Mouse (Mus musculus) natural killer cell, adult 2 months (primary cell): Measurements from ENCODE around the gene Snu13.
A peak's percentile ranks its signal among the peaks of the same experiment; 100 is the strongest.

ENCODE experiments used
- DNase-seq, 2 experiments: peaks; one replicate each; pipeline ENCODE4 v3.0.0; 2022; ENCODE audit warnings: low spot score in 2 of 2

The Snu13 gene

DNA sequence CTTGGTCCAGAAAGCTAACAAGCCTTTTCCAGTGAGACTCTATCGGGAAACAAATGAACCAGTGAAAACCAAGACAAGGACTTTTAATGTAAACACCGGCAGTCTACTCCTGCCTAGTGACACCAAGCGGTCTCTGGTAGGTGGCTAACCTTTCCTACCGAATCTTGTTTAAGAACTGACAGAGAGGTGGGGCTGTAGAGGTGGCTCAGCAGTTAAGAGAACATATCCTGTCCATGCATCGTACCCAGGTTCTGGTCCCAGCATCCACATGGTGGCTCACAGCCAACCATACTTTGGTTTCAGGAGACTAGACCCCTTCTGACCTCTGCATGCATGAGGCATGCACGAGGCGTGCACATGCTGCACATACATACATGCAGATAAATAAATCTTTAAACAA is 20.1 kb downstream of the Snu13 start:
- DNase-seq, result no peak

DNA sequence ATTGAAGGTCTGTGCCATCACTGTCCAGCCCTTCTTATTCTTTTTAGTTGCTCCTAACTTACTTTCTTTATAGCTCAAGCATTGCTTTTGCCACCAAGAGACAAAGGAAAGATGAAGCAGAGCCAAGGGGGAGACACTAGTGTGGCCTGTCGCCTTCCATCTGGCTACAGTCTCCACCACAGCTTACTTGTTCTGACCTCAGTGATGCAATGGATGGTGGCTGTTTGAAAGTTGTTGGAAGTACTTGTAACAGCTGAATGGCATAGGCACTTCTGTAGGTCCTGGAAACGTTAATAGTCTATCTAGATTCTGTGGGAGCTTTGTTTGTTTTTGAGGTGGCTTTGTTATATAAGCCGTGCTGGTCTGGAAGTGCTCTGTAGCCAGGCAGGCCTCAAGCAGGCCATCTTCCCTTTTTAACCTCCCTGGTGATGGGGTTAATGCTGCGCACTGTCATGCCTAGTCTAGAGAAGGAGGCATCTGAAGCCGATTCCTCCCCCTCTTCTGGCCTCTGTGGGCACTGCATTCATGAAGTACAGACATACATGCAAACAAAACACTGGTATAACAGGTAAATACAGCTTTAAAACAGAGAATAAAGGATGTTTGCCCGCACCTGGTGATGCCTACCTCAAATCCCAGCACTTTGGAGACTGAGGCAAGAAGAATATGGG is 23.3 kb downstream of the Snu13 start:
- DNase-seq, result no peak

DNA sequence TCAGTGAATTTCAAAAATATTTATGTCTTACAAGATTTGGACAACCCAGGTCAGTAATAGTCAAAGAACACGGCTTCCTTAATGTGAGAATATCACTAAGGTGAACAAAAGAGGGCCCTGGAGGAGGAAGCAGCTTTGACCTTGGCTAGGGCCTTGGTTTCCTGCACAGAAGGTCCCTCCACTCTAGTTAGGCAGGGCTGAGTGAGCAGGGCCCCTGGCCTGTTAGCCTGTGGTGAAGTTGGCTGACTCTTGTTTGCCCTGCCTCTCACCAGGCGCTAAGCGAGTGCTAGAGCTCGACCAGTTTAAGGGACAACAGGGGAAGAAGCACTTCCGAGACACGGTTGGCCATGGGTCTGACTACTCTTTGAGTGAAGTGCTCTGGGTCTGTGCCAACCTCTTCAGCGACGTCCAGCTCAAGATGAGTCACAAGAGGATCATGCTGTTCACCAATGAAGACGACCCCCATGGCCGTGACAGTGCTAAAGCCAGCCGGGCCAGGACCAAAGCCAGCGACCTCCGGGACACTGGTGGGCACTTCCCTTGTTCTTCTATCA is 24.8 kb downstream of the Snu13 start:
- DNase-seq, result no peak

DNA sequence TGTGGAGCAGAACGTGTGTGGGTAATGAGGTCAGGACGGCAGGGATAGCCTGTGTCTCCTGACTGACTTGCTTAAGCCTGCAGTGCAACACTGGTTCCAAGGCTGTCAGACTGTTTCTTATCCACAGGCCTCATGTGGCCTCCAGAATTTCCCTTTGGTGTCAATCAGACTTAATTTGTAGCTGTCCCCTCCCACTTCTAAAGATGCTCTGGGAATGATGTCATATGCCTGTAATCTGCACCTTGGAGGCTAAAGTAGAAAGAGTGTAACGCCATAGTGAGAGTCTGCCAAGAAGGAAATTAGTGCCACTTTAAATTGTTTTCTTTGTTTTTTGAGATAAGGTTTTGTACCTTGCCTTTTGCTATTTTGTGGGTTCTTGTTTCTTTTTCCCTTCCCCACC is 28.1 kb downstream of the Snu13 start:
- no peak for DNase-seq

DNA sequence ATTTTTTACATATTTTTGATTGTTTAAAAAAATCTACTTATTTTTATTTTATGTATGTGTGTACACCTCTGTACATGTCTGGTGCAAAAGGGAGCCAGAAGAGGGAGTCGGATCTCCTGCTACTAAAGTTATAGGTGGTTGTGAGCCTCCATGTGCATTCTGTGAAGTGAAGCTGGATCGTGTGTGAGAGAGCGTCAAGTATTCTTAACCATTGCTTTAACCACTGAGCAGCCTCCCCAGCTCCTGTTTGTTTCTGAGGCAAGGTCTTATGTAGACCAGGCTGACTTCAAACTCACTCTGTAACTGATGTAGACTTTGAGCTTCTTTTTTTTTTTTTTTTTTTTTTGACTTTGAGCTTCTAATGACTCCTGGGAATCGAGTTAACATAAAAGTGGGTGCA is 29.9 kb downstream of the Snu13 start:
- no peak for DNase-seq

DNA sequence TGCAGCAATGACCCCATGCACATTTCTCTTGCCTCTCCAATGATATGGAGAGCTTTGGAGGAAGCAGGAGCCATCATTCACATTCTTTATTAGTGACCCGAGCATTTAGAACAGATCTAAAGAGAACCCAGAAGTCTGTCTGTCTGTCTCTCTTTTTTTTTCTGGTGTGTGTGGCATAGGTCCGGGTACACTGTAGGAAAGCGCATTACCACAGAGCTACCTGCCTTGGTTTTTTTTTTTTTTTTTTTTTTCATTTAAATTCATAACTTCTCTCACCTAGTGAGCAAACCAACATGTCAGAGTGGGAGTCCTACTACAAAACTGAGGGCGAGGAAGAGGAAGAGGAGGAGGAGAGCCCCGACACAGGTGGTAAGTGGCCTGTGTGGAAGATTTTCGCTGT is 30.6 kb downstream of the Snu13 start:
- DNase-seq, result no peak

DNA sequence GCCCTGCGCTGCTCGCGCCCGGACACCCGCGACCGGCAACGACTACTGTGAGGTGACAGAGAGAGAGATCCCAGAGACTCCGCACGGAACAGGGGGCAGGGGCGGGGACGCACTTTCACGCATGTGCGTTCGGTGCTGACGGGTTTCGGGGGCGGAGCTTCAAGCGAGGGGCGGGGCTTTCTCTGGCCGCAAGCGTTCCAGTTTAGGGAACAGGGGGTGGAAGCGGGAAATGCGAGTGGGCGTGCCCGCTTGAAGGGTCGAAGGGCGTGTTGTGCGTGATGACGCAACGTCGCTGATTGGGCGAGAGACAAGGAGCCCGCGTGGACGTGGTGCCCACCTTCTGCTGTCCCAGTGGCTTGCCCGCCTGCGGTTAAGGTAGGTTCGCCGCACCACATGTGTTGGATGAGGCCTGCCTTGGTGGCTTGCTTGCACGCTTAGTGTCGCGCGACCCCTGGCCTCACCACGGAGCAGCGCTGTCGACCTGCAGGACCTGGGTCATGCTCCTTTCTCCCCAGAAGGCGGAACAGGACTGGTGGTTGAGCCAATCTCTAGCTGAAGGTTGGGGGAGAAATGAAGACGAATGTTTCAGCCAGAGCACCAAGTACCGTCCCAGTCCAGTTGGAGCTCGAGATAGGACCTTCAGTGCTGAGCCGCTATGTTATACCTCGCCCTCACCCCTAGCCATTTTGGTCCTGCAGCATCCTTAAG is 31.1 kb downstream of the Snu13 start:
- peak; percentile 97 to 99 for DNase-seq

DNA sequence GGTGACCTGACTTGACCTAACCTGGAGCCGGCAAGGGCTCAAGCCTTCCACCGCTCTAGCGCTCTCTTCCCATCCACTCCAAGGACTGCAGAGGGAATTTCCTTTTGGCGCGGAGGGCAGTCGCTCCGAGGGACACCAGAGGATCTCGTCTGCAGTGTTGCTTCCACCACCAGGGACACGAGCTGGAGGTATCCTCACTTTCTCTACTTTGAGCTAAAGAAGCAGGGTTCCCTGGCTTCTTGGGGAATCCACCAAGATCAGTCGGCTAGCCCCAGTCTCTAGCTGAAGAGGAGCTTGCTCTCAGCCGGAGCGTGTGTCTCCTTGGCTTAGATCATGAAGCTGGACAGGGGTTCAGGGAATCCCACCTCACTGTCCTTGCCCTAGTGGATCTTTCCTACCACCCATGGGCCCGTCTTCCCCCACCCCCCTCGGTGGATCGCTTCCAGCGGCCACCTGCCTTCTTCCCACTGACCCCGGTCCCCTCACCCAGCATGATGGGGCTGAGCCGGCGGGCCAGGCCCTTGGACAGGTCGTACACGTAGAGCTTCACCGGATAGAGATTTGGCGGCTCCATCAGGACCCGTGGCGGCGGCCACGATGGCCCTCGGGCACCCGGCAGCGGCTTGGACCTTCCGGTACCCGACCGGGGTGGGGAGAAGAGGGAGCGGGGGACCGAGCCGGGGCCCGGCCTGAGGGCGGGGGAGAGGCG is 31.9 kb downstream of the Snu13 start:
- peak; percentile 5 to 8 for DNase-seq

DNA sequence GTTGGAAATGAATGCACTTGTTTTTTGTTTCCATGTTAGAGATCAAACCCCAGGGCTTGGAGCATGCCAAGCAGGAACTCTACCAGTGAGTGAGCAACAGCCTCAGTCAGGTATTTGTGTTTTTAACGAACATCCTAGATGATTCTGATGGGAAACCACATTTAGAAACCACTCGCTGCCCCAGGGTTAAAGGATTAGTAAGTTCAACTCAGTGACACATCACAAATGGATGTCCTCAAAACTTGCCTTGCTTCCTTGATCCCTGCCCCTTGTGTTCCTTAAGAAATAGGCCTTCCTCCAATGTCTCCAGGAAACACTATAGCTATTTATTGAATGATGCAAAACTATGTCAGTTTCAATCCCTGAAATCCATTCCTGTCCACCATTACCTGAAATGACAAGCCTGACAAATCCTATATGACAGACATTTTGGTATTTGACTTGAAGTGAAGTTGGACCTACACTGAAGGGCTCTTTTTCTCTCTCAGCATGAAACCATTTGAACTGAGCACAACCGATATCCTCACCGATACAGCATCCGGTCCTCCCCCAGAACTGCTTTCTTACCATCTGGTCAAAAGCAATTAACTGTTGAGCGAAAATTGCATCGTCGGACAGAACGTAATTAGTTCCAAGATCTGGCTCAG is 32.5 kb downstream of the Snu13 start:
- no peak for DNase-seq

DNA sequence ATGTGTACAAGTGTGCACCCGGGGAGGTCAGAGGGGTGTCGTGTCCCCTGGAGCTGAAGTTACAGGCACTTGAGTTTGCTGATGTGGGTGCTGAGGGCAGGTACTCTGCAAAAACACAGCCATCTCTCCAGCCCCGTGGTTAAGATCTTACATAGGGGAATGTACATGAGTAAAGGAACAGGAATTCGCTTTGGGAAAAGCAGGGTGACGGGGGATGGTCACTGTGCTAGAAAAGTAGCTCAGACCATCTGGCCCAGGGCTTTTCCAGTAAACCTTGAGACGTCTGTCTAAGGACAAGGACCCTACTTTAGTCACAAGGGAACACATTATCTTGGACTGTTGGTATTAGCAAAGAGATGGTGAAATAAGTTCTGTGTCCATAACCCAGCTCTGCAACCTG is 35.5 kb downstream of the Snu13 start:
- no peak for DNase-seq

DNA sequence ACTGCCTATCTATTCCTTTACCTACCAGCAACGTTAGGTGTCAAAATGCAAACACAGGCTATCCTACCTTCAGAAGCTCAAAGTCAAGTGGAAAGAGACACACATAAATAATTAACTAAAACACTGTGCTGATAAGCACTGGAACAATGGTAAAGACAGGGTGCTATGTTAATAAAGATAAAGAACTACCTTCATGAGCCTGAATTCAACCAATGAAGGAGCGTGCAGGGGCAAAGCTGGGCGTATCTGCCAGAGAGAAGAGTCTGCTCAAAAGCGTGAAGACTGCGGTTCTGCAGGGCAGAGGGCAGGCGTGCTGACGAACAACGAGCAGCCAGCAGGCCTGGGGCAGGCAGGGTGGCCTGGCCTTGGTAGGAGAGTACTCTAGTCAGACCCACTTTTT is 43.1 kb downstream of the Snu13 start:
- DNase-seq, result no peak

DNA sequence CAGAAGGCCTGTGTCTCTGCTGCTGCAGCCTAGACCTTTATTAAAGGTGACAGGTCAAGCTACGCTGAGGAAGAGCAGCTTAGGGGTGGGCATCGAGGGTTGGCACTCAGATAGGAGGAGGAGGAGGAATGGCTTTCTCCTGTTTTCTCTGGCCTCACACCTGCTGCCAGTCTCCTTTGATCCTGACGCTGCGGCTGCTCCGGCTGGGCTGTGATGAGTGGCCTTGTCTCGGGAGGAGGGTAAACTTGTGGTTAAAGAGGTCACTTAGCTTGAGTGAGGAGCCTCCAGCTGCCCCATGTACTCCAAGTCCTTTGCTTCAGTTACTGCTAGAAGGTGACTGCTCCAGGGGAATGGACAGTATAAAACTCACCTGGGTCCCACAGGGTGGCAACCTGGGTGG is 53.4 kb downstream of the Snu13 start:
- DNase-seq, result no peak

DNA sequence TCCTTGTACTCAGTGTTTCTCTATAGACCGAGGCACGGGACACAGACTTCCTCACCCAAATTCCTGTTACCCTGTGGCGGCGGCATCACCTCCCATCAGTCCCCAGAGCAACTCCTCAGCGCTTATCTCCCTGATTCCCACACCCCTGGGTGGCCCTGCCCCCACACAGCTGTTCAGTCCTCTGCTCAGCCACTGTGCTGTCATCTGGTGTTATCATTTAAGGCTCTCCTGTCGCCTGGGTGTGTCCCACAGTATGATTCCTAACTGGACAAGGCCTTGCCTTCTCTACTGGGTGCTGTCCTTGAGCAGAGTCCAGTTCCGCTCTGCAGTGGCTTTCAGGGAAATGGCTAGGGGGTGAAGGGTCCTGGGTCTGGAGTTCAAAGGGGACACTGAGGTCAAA is 56.8 kb downstream of the Snu13 start:
- no peak for DNase-seq
